Mouse (Mus musculus): Measurements from ENCODE around the gene Ccs. TPM values are rescaled to one million over a fixed set of nuclear protein-coding genes. Genes with fewer than 3 reads are reported as not detected.

The Ccs gene
- total RNA-seq, 2 experiments from 2014 or later, result 31.4 to 33.1 TPM

DNA sequence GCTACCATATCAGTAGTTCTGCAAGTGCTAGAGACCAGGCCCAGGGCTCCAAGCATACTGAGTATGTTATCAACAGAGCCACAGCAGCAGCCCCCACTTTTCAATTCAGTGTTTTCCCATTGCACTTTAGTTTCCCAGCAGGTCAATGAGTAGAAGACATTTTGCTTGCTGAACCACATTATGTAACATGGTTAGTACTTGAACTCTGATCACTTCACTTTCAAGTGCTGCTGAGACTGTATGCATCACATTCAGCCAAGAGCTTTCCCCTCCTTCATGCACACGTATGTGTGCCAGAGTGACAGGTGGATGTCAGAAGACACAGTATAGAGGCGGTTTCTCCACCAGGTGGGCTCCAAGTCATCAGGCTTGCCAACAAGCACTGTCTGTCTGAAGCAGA lies 56.2 kb downstream of the Ccs start:
- DNase-seq, result no peak

Other genes with a start within 250 kb of the Ccs start
- 1 to 10 TPM; 5.1 to 7.1 TPM for gene Lrfn4, start 223.7 kb downstream of the Ccs start, total RNA-seq (2021)
- gene Rce1, start 213.7 kb downstream of the Ccs start, total RNA-seq (2021), result 10 to 100 TPM in 1 of 2 experiments, 1 to 10 TPM in 1; 8.8 to 10.1 TPM
- gene Gm960, start 140.7 kb downstream of the Ccs start, total RNA-seq (2021), result 1 to 10 TPM in 1 of 2 experiments, under 1 TPM in 1; 0.20 to 1.0 TPM
- 1 to 10 TPM in 1 of 2 experiments, under 1 TPM in 1; 0.96 to 1.1 TPM for gene Sptbn2, start 128.2 kb downstream of the Ccs start, total RNA-seq (2021)
- gene Rbm4b, start 82.8 kb downstream of the Ccs start, total RNA-seq (2021), result 1 to 10 TPM; 2.5 to 4.6 TPM
- 10 to 100 TPM; 44.8 to 46.5 TPM for gene Rbm4, start 45.4 kb downstream of the Ccs start, total RNA-seq (2021)
- 10 to 100 TPM; 10.9 to 11.6 TPM for gene Gm21992, start 27.7 kb downstream of the Ccs start, total RNA-seq (2021)
- gene Rbm14, start 27.7 kb downstream of the Ccs start, total RNA-seq (2021), result 10 to 100 TPM; 18.6 to 22.5 TPM
- gene Ccdc87, start within 50 bp of the Ccs start, total RNA-seq (2021), result not detected
- gene Ctsf, start 15.8 kb upstream of the Ccs start, total RNA-seq (2021), result 10 to 100 TPM; 32.9 to 35.6 TPM
- 1,000 to 10,000 TPM; 4,231 to 4,587 TPM for gene Actn3, start 38.6 kb upstream of the Ccs start, total RNA-seq (2021)
- gene Zdhhc24, start 39.3 kb upstream of the Ccs start, total RNA-seq (2021), result 1 to 10 TPM; 4.5 to 5.3 TPM
- 1 to 10 TPM; 1.9 to 2.9 TPM for gene Bbs1, start 67.3 kb upstream of the Ccs start, total RNA-seq (2021)
- gene Dpp3, start 89.0 kb upstream of the Ccs start, total RNA-seq (2021), result 10 to 100 TPM; 32.1 to 33.8 TPM
- 1 to 10 TPM in 1 of 2 experiments, under 1 TPM in 1; 0.68 to 1.4 TPM for gene Peli3, start 103.8 kb upstream of the Ccs start, total RNA-seq (2021)
- gene Mrpl11, start 122.8 kb upstream of the Ccs start, total RNA-seq (2021), result 10 to 100 TPM; 48.6 to 56.1 TPM
- under 1 TPM in 1 of 2 experiments, not detected in 1; 0.12 TPM for gene Npas4, start 151.0 kb upstream of the Ccs start, total RNA-seq (2021)
- gene Slc29a2, start 184.5 kb upstream of the Ccs start, total RNA-seq (2021), result 1 to 10 TPM; 4.0 to 7.3 TPM
- 10 to 100 TPM; 21.5 to 21.9 TPM for gene B4gat1, start 199.5 kb upstream of the Ccs start, total RNA-seq (2021)
- gene AC124502.3, start 199.6 kb upstream of the Ccs start, total RNA-seq (2021), result 1 to 10 TPM in 1 of 2 experiments, under 1 TPM in 1; 0.84 to 1.3 TPM
- gene Brms1, start 202.0 kb upstream of the Ccs start, total RNA-seq (2021), result 10 to 100 TPM; 14.3 to 15.5 TPM
- 1 to 10 TPM; 1.5 to 1.8 TPM for gene Rin1, start 211.1 kb upstream of the Ccs start, total RNA-seq (2021)
- gene Cd248, start 228.7 kb upstream of the Ccs start, total RNA-seq (2021), result 10 to 100 TPM; 45.2 to 60.2 TPM
- under 1 TPM; 0.23 to 0.27 TPM for gene Tmem151a, start 246.2 kb upstream of the Ccs start, total RNA-seq (2021)
- 10 to 100 TPM; 46.4 to 49.3 TPM for gene Yif1a, start 249.2 kb upstream of the Ccs start, total RNA-seq (2021)